Mouse (Mus musculus) thymus, postnatal 10 days (tissue): ENCODE data around the gene Snapin.
A peak's percentile ranks its signal among the peaks of the same experiment; 100 is the strongest.

Source experiments
- DNase-seq, 2 experiments: peaks; one replicate each; pipeline ENCODE4 v3.0.0; 2021; ENCODE audit warnings: low spot score in 2 of 2

Snapin gene

DNA sequence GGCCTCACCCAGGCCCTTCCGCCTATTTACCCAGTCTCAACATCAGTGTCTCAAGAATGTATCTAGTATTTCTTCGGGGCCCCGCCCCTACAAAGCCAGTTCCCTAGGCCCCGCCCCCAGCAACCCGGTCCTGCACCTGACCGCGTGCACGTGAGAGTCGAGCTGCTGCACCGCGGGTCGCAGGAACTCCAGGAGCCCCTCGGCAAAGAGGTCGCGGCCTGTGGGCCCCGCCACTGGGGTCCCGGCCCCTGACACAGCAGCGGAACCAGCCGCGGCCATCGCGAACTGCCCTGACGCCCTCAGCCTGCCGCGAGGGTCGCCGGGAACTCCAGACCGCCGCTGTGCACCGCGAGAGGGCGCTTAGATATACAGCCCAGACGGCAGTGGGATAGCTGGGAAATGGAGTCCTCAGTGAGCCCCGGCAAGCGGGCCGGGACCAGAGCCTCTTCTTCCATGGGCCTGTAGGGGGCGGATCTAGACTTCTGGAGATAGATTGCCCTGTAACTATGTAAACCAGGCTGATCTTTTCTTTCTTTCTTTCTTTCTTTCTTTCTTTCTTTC is at the start of gene Snapin:
TSS of gene Snapin (minus strand) at position 338 of the 561 bp plus-strand sequence.
- peak; percentile 92 to 94 for DNase-seq

- no peak for DNase-seq
Measured at GRCm38 (mm10) chr3:90537905-90538296, 47.1 kb upstream of the Snapin start.

DNA sequence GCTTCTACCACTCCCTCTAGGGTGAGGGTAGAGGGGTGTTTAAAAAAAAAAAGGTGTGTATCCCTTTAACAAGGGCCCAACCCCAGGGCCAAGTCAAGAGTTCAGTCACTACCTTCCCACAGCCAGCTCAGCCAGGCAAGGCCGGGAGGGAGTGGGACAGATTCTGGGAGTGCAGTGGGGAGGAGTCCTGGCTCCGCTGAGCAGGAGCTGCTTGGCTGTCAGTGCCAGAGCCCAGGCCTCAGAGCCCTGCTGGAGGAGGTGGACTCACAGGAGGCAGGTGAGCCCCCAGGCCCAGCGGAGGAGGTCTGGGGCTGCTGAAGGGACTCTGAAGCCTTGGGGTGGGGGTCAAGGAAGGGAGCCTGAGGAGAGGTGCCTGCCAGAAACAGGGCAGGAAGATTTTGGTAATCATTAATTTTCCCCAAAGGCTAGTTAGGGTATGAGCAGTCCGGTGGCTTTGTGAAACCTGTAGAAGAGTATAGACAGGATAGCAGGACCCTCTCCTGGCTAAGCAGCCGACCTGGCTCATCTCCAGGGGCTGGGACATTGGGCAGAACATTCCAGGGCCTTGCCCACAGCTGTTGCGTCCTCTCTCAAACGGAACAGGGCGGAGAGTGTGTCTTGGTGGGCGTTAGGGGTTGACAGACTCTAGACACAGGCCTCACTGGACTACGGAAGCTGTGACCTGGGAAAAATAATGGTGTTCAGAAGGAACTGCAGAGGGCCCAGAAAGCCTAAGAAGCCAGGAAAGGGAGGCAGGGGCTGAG is 46.5 kb upstream of the Snapin start, which contains the start of gene S100a16:
TSS of gene S100a16 (plus strand) at position 114 of the 764 bp plus-strand sequence.
- DNase-seq: no peak

DNA sequence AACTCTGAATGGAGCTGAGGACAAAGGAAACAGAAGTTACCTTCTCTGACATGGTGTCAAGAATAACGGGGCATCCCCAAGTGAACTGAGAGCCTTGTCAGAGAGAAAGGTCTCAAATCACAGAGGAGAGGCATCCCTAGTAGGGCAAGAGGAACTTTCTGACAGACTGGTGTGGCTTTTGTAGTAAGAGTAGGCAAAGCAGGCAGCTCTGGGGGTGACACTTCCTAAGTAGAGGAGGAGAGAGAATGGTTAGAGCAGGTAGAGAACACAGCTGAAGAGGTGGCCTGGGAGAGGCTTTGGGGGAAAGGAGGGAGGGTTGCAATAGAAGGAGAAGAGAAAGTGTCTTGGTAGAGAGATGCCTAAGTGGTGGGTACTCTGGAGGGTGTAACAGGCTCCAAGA is 44.6 kb upstream of the Snapin start:
- DNase-seq: no peak

DNA sequence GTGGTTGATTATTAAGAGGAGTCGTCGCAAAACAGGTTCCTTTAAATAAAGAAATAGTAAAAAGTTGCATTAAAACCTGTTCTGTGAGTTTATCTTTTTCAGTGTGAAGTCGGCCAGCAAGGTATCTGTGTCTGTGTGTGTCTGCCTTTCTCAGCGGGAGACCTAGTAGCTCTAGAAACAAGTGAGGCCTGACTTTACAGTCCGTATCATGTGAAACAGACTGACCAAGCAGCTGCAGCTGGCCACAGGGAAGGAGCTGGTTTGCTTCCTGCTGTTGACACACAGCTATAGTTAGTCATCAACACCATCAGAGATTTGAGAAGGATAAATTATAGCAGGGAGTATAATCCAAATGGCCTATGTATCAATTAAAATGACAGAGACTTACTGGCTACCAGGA is 40.9 kb upstream of the Snapin start:
- no peak for DNase-seq

DNA sequence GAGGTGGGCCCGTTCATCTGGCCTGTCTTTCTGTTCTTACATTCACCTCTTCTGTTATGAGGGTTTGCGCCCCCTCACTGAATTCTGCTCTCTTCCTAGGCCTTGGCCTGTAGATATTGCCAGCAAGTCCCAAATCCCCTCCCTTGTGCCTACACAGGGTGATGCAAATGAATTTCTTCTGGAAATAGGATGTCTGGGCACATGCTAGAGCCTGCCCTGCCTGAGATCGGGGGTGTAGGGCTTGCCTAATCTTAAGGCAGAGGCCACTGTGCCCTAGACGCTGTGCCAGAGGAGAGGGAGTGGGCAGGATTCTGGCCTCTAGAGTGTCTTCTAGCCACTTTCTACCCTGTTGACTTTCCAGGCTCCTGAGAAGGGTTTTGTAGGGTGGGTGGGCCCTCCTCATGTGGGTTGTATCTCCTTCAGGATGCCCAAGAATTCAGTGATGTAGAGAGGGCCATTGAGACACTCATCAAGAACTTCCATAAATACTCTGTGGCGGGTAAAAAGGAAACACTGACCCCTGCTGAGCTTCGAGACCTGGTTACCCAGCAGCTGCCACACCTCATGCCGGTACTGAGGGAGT is 36.5 kb upstream of the Snapin start:
- DNase-seq: no peak

- no peak for DNase-seq
Measured at GRCm38 (mm10) chr3:90526580-90526979, 35.7 kb upstream of the Snapin start, which contains the start of gene S100a14. Gene S100a14, plus strand, starts transcription at chr3:90526856.

- no peak for DNase-seq
Measured at GRCm38 (mm10) chr3:90526076-90526475, 35.2 kb upstream of the Snapin start.

- DNase-seq: no peak
Measured at GRCm38 (mm10) chr3:90525421-90525820, 34.6 kb upstream of the Snapin start.

DNA sequence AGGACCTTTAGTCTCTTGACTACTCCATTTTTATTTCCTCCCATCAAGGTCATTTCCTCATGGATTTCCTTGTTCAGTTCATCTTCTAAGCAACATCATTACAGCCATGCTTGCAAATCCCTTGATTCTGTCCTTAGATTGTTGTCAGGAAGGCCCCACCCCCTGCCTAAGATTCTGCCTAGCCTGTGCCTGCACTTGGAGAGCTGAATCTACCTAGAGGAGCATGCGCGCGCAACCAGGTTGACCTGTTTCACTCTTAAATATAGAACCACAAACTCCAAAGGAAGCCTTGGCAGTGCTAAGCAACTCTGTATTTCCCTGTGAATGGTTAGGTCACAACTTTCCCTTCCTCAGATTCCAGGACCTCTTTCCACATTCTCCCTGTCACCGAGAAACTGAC is 26.9 kb upstream of the Snapin start:
- no peak for DNase-seq

DNA sequence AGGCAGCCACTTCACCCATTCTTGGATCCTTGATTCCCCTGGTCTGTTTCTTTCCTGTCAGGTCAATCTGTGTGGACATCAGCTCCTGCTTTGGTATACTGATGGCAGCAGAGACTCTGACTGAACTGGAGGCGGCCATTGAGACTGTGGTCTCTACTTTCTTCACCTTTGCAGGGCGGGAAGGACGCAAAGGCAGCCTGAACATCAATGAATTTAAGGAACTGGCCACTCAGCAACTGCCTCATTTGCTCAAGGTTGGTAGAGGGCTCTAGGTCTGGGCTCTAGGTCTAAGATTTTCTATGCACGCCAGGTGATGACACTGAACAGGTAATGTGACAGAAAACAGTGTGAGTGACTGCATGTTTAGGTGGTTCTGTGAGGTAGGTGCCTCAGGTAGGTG is 25.0 kb upstream of the Snapin start:
- no peak for DNase-seq

DNA sequence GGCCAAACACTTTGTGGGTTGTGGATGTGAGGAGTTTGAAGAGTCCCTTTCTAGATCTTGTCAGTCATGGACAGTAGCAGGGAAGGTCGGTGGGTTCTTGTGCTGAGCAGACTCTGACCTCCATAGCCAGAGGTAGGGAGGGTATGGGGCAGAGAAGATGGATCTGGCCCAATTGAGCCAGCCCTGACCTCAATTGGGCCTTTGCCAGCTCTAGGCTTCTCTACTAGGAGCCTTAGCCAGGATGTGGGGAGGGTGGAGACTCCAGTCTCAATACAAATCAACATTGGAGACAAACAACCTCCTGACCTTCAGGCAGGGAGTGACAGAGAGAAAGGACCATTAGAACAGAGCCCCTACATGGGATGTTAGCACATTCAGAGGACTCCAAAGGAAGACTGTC is 24.4 kb upstream of the Snapin start:
- DNase-seq: no peak

GRCm38 (mm10) chr3:90514691-90515090 is 23.9 kb upstream of the Snapin start:
- peak; percentile 41 to 58 for DNase-seq

DNA sequence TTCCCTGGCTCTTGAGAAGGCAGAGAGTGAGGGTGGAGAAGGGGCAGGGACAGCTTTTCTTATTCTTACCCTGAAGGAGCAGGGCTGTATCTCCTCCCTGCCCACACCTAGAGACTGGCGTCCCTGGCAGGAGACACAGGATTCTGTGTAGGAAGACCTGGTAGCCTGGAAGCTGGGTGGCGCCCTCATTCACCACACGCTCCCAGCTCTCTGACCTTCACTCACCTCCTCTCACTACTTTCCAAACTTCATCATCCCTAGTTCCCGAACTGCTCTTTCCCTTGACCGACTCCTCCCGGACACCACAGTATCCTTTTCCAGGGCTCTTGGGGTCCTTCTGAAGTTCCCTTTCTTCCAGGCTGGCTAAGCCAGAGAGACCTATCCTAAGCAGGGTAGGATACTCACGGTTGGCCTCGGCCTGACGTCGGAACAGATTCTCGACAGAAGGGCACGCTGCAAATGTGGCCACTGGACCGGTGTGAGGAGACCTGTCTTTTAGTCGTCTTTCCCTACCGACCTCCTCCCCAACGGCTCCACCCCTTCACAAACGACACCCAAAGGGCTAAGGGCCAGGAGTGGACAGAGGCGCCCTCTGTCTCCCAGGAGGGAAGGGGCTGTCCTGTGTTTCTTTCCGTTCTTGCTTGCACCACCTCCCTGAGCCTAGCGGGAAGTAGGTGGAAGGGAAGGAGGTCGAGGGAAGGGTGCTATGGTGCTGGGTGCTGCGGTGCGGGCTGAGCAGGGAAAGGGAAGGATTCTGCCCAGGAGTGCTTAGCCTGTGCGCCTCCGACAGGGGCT is 23.2 kb upstream of the Snapin start, which contains the start of the genes S100a1 and S100a13:
TSS of gene S100a1 (minus strand) at position 597 of the 795 bp plus-strand sequence.
TSS of gene S100a13 (plus strand) at position 640 of the 795 bp plus-strand sequence.
- no peak for DNase-seq

DNA sequence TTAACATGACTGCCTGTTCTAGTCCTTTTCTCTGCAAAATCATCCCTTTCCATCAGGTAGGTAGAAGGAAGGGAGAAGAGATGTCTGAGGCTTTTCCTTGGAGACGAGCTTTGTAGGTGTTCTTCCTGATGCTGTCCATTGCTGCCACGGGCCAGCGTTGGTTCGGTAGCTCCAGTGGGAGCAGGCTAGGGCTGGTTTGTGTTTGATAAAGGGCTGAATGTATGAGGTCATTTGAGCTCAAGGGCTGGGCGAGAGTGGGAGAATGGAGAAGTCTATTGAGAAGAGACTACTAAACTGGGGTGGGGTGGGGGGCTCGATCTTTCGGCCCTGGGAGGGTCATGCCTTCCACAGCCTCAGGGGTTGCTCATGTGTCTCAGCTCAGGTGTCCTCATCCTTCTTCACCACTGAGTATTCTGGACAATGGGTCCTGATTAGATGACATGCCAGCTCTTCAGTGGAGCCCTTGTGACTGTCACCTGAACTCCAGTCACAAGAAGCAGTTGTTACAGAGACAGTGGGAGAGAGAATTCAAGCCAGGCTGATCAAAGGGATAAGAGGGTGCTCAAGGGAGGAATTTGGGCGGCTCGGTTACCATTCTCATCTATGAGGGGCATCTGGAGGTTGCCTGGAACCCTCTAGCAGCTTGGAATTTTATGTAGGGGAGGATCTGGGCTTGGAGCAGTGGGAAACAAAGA is 22.3 kb upstream of the Snapin start:
- DNase-seq: no peak

- DNase-seq: no peak
Measured at GRCm38 (mm10) chr3:90512276-90512675, 21.4 kb upstream of the Snapin start.

GRCm38 (mm10) chr3:90509747-90510123 is 18.9 kb upstream of the Snapin start:
- DNase-seq: no peak

- peak; percentile 98 to 100 for DNase-seq
Measured at GRCm38 (mm10) chr3:90508950-90509746, 18.3 kb upstream of the Snapin start, which contains the start of gene Chtop. Gene Chtop, minus strand, starts transcription at chr3:90509498.

DNA sequence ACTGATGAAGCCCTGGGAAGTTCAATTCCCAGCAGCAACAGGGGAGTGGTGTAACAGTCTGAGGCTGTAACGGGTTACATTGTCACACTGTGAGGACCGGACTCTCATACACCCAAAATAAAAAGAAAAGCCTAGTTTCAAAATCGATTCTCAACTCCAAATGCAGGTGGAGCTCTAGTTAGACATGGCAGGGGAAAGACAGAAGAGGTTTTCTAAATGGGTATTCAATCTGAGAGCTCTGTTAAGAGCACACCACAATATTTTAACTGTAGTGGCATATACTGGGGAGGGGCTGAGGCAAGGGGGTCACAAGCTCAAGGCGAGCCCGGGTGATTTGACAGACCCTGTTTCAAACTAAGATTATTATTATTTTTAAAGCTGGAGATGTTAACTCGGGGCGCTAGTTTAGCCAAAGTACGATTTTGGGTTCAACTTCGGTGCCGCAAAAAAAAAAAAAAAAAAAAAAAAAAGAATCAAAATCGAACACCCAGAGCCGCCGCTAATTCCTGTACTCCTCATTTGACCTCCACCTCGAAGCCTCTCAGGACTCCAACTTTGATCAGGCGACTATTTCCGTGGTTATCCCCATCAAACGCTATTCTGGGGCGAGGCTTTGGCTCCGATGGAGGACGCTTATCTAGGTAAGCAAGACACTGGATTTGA is 17.6 kb upstream of the Snapin start:
- DNase-seq: no peak

GRCm38 (mm10) chr3:90506362-90506761 is 15.5 kb upstream of the Snapin start:
- no peak for DNase-seq
